Mouse (Mus musculus): ENCODE data around the gene Kyat3. TPM values are rescaled to one million over a fixed set of nuclear protein-coding genes. Genes with fewer than 3 reads are reported as not detected.
A peak's percentile ranks its signal among the peaks of the same experiment; 100 is the strongest.

Kyat3 gene
- 10.4 and 11.3 TPM in 2 replicates for polyA plus RNA-seq (2014; fragmentation: Nextera tagmentation; extraction: Ambion mirVana)

- Histone ChIP-seq H3K36me3 (ENCODE audit: control insufficient read depth, insufficient read depth, low read length) (no peaks in the 10 kb centered on the region), H3K27me3 (ENCODE audit: control insufficient read depth, insufficient read depth, low read length) (peaks cover 2% of the 10 kb centered on the region; the same call in 1 of the 2 replicates), H3K9ac (ENCODE audit: low read length) (peak within 1 kb of the TSS; percentile 60), H3K9me3 (ENCODE audit: control insufficient read depth, low read length) (no peaks in the 10 kb centered on the region), H3K27ac (ENCODE audit: low read depth, low read length) (no peak within 1 kb of the TSS), H3K4me2 (ENCODE audit: low read depth, low read length, severe bottlenecking) (peak within 1 kb of the TSS; percentile 62), H3K4me1 (replicated peaks; ENCODE audit: control insufficient read depth, insufficient read depth, low read length) (no peaks in the 10 kb centered on the region), H3K4me3 (ENCODE audit: low read depth, low read length) (peak within 1 kb of the TSS; percentile 51)
- ATAC-seq (replicated peaks; ENCODE audit: low FRiP score) (peak; percentile 100), DNase-seq (ENCODE audit: low spot score) (peak; percentile 94)
- under 1% methylated on average over 48 of the region's 48 CpGs for WGBS
Measured at GRCm38 (mm10) chr3:142700442-142701322, at the start of gene Kyat3. Kyat3 (plus strand) TSS chr3:142701051.

- no peak for ATAC-seq (replicated peaks; ENCODE audit: low FRiP score)
- WGBS = 94% methylated on average over 8 of the region's 8 CpGs
- H3K4me3 ChIP-seq (ENCODE audit: low read depth, low read length) = no peak overlapping the region
Measured at GRCm38 (mm10) chr3:142664723-142665122, 36.1 kb upstream of the Kyat3 start.

GRCm38 (mm10) chr3:142674607-142675006 lies 26.2 kb upstream of the Kyat3 start:
- no peak for DNase-seq (ENCODE audit: low spot score)
- no peaks in the 10 kb centered on the region for H3K9me3 ChIP-seq (ENCODE audit: control insufficient read depth, low read length)
- H3K9ac ChIP-seq (ENCODE audit: low read length) = no peak overlapping the region
- H3K27ac ChIP-seq (ENCODE audit: low read depth, low read length) = no peak overlapping the region
- no peak overlapping the region for H3K4me2 ChIP-seq (ENCODE audit: low read depth, low read length, severe bottlenecking)
- ATAC-seq (replicated peaks; ENCODE audit: low FRiP score) = no peak
- no peaks in the 10 kb centered on the region for H3K4me1 ChIP-seq (replicated peaks; ENCODE audit: control insufficient read depth, insufficient read depth, low read length)
- H3K27me3 ChIP-seq (ENCODE audit: control insufficient read depth, insufficient read depth, low read length) = no peaks in the 10 kb centered on the region
- H3K4me3 ChIP-seq (ENCODE audit: low read depth, low read length) = no peak overlapping the region
- no peaks in the 10 kb centered on the region for H3K36me3 ChIP-seq (ENCODE audit: control insufficient read depth, insufficient read depth, low read length)
- WGBS = 85% methylated on average over 1 of the region's 1 CpGs

More at GRCm38 (mm10) chr3:142664723-142665122, 36.1 kb upstream of the Kyat3 start:
- H3K4me1 ChIP-seq (replicated peaks; ENCODE audit: control insufficient read depth, insufficient read depth, low read length) = no peaks in the 10 kb centered on the region
- H3K9me3 ChIP-seq (ENCODE audit: control insufficient read depth, low read length) = no peaks in the 10 kb centered on the region; the same call in 1 of the 2 replicates
- DNase-seq (ENCODE audit: low spot score) = no peak
- no peak overlapping the region for H3K9ac ChIP-seq (ENCODE audit: low read length)
- H3K4me2 ChIP-seq (ENCODE audit: low read depth, low read length, severe bottlenecking) = no peak overlapping the region
- no peaks in the 10 kb centered on the region for H3K36me3 ChIP-seq (ENCODE audit: control insufficient read depth, insufficient read depth, low read length)
- no peak overlapping the region for H3K27ac ChIP-seq (ENCODE audit: low read depth, low read length)
- no peaks in the 10 kb centered on the region for H3K27me3 ChIP-seq (ENCODE audit: control insufficient read depth, insufficient read depth, low read length)

DNA sequence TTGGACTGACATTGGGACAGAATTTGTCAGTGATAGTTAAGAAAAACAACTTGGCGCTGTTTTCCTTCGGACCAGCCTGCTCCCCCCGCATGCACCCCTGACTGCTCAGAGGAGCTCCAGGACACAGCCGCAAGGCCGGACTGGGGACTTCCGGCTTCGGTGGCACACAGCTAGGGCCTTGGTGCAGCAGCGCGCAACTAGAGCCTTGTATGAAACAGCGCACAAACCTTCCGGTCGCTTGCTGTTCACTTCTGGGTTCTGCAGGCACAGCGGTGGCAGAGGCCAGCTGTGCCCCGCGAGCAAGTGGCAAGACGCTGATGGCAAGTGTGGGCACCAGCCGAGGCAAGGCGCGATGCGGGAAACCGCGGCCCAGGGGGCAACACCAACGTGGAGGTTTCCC lies 12.9 kb upstream of the Kyat3 start:
- no peak overlapping the region for H3K27ac ChIP-seq (ENCODE audit: low read depth, low read length)
- ATAC-seq (replicated peaks; ENCODE audit: low FRiP score) (no peak), DNase-seq (ENCODE audit: low spot score) (no peak)
- no peaks in the 10 kb centered on the region; the same call in 1 of the 2 replicates for H3K9me3 ChIP-seq (ENCODE audit: control insufficient read depth, low read length)
- no peaks in the 10 kb centered on the region for H3K4me1 ChIP-seq (replicated peaks; ENCODE audit: control insufficient read depth, insufficient read depth, low read length)
- H3K4me3 ChIP-seq (ENCODE audit: low read depth, low read length) = no peak overlapping the region
- no peak overlapping the region for H3K9ac ChIP-seq (ENCODE audit: low read length)
- no peaks in the 10 kb centered on the region for H3K27me3 ChIP-seq (ENCODE audit: control insufficient read depth, insufficient read depth, low read length)
- no peaks in the 10 kb centered on the region for H3K36me3 ChIP-seq (ENCODE audit: control insufficient read depth, insufficient read depth, low read length)
- 73% methylated on average over 23 of the region's 23 CpGs for WGBS
- H3K4me2 ChIP-seq (ENCODE audit: low read depth, low read length, severe bottlenecking) = no peak overlapping the region

GRCm38 (mm10) chr3:142688353-142688752 lies 12.5 kb upstream of the Kyat3 start:
- DNase-seq (ENCODE audit: low spot score) = no peak
- Histone ChIP-seq H3K36me3 (ENCODE audit: control insufficient read depth, insufficient read depth, low read length) (no peaks in the 10 kb centered on the region), H3K4me3 (ENCODE audit: low read depth, low read length) (no peak overlapping the region), H3K27ac (ENCODE audit: low read depth, low read length) (no peak overlapping the region), H3K27me3 (ENCODE audit: control insufficient read depth, insufficient read depth, low read length) (no peaks in the 10 kb centered on the region), H3K9me3 (ENCODE audit: control insufficient read depth, low read length) (no peaks in the 10 kb centered on the region; the same call in 1 of the 2 replicates), H3K4me1 (replicated peaks; ENCODE audit: control insufficient read depth, insufficient read depth, low read length) (no peaks in the 10 kb centered on the region), H3K9ac (ENCODE audit: low read length) (no peak overlapping the region), H3K4me2 (ENCODE audit: low read depth, low read length, severe bottlenecking) (no peak overlapping the region)
- WGBS = 40% methylated on average over 13 of the region's 13 CpGs
- ATAC-seq (replicated peaks; ENCODE audit: low FRiP score) = no peak

GRCm38 (mm10) chr3:142696517-142696916 lies 4.3 kb upstream of the Kyat3 start:
- no peaks in the 10 kb centered on the region for H3K27me3 ChIP-seq (ENCODE audit: control insufficient read depth, insufficient read depth, low read length)
- DNase-seq (ENCODE audit: low spot score) (no peak), ATAC-seq (replicated peaks; ENCODE audit: low FRiP score) (no peak)
- H3K4me2 ChIP-seq (ENCODE audit: low read depth, low read length, severe bottlenecking) = no peak overlapping the region
- 81% methylated on average over 2 of the region's 2 CpGs for WGBS
- H3K4me3 ChIP-seq (ENCODE audit: low read depth, low read length) = no peak overlapping the region
- no peaks in the 10 kb centered on the region for H3K36me3 ChIP-seq (ENCODE audit: control insufficient read depth, insufficient read depth, low read length)
- H3K9ac ChIP-seq (ENCODE audit: low read length) = no peak overlapping the region
- H3K27ac ChIP-seq (ENCODE audit: low read depth, low read length) = no peak overlapping the region
- no peaks in the 10 kb centered on the region for H3K9me3 ChIP-seq (ENCODE audit: control insufficient read depth, low read length)
- H3K4me1 ChIP-seq (replicated peaks; ENCODE audit: control insufficient read depth, insufficient read depth, low read length) = no peaks in the 10 kb centered on the region

- H3K4me1 ChIP-seq (replicated peaks; ENCODE audit: control insufficient read depth, insufficient read depth, low read length) = no peaks in the 10 kb centered on the region
- 28% methylated on average over 15 of the region's 15 CpGs for WGBS
- peak overlapping the region; percentile 51 for H3K4me3 ChIP-seq (ENCODE audit: low read depth, low read length)
- ATAC-seq (replicated peaks; ENCODE audit: low FRiP score) (peak; percentile 3; the same call in 1 of the 2 replicates), DNase-seq (ENCODE audit: low spot score) (no peak)
- peak overlapping the region; percentile 60 for H3K9ac ChIP-seq (ENCODE audit: low read length)
- H3K27ac ChIP-seq (ENCODE audit: low read depth, low read length) = no peak overlapping the region
- peak overlapping the region; percentile 62 for H3K4me2 ChIP-seq (ENCODE audit: low read depth, low read length, severe bottlenecking)
- H3K27me3 ChIP-seq (ENCODE audit: control insufficient read depth, insufficient read depth, low read length) = peaks cover 2% of the 10 kb centered on the region; the same call in 1 of the 2 replicates
- no peaks in the 10 kb centered on the region for H3K36me3 ChIP-seq (ENCODE audit: control insufficient read depth, insufficient read depth, low read length)
- no peaks in the 10 kb centered on the region for H3K9me3 ChIP-seq (ENCODE audit: control insufficient read depth, low read length)
Measured at GRCm38 (mm10) chr3:142701407-142701989, 647 bp downstream of the Kyat3 start.

DNA sequence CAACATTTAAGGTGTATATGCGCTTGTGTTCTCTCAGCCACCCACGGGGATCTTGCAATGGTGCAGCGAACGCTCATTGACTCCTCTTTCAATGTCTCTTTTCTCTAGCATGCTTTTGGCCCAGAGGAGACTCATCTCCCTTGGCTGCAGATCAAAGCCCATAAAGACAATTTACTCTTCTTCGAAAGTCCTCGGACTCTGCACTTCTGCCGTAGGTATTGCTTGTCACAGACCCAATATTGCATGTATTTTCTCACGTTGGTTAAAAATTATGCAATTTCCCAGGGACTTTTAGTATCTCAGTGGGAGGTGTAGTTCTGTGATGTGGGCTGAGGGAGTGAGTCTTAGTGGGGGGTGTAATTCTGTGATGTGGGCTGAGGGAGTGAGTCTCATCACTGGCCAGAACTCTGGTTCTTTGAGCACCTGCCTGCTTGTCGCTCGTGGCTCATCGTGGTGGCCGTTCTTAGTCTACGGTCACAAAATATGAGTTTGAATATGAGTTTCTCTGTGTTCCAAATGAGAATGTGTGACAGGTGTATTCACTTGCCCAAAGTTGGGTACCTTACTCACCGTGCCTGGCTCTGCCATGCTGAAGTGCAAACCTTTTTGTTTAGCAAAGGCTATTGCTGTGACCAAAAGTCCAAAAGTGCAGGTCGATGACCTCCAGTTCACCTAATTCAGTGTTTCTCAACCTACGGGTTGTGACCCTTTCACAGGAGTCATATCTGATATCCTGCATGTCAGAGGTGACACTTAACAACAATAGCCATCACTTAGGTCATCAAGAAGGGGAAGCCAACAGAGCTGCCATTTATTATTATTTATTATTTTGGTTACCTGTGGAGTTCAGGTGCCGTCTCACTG lies 6.0 kb downstream of the Kyat3 start:
- 93% methylated on average over 17 of the region's 17 CpGs for whole genome bisulfite sequencing
- Histone ChIP-seq H3K27ac (ENCODE audit: low read depth, low read length) (no peak overlapping the region), H3K9me3 (ENCODE audit: control insufficient read depth, low read length) (no peaks in the 10 kb centered on the region), H3K9ac (ENCODE audit: low read length) (no peak overlapping the region), H3K36me3 (ENCODE audit: control insufficient read depth, insufficient read depth, low read length) (no peaks in the 10 kb centered on the region), H3K4me1 (replicated peaks; ENCODE audit: control insufficient read depth, insufficient read depth, low read length) (no peaks in the 10 kb centered on the region), H3K27me3 (ENCODE audit: control insufficient read depth, insufficient read depth, low read length) (peaks cover under 1% of the 10 kb centered on the region; the same call in 1 of the 2 replicates), H3K4me3 (ENCODE audit: low read depth, low read length) (no peak overlapping the region), H3K4me2 (ENCODE audit: low read depth, low read length, severe bottlenecking) (no peak overlapping the region)
- no peak for DNase-seq (ENCODE audit: low spot score)
- ATAC-seq (replicated peaks; ENCODE audit: low FRiP score) = no peak

Data from forebrain, embryonic 11.5 days (tissue).